In the genomic region with DNA sequence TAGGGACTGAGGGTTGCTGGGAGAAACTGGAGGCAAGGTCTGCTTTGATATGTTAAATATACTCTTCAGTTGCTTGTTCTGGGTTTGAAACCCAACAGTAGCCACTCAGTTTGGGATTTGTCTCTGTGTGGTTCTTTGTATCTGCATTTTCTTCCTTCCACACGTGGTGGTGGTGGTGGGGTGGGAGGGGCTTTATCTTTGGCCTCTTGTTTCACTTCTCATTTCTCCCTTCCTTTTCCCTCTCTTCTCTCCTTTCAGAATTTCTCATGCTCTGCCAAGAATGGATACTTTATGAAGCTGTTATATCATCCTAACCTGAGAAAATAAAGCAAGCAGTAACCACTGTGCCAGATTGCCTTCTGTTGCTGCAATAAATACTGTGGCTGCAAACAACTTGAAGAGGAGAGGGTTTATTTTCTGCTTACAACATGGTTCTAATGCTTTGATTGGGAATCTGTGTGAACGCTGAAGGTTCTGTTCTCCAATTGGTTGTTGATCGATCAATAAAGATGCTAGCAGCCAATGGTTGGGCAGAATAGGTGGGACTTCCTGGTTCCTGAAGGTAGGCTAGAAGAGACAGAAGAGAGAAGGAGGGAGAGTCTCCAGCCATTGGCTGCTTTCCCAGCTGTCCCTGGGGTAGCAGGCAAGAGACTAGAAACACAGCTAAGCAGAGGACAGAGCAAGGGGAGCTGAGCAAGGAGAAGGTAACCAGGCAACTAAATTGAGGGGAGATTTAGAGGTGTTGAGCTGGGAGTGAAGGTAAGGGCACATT, we compare ENCODE assay signal across 8 mouse cellular contexts.
DNase-seq lines count a peak whose midpoint lies in the region; ATAC-seq lines count a peak whose summit lies in the region.

No protein-coding gene starts in this region.

- DNase-seq in ovary, adult 18-20 months (ENCODE audit: low spot score): peak; percentile 45
- DNase-seq in ovary, postnatal 10 days (ENCODE audit: low spot score): no peak
- peak; percentile 42 for DNase-seq in adrenal gland, adult 8-10 months
- DNase-seq in kidney, postnatal 4 days: peak; percentile 43 to 50
- DNase-seq in ovary, postnatal 36 days (ENCODE audit: low spot score): peak; percentile 48
- no peak for DNase-seq in layer of hippocampus, postnatal 14 days (ENCODE audit: low spot score in 2 of 2)
- DNase-seq in frontal cortex, postnatal 14 days (ENCODE audit: low spot score in 2 of 2): no peak

- no peak overlapping the region for H3K9ac ChIP-seq in embryonic facial prominence, embryonic 15.5 days

- peak overlapping the region; percentile 22; the same call in 1 of the 2 replicates for H3K27ac ChIP-seq in embryonic facial prominence, embryonic 15.5 days (replicated peaks)

- no peaks in the 10 kb centered on the region for H3K36me3 ChIP-seq in embryonic facial prominence, embryonic 15.5 days

- H3K4me3 ChIP-seq in embryonic facial prominence, embryonic 15.5 days (replicated peaks): no peak overlapping the region

- H3K27me3 ChIP-seq in embryonic facial prominence, embryonic 15.5 days: no peaks in the 10 kb centered on the region

- H3K4me2 ChIP-seq in embryonic facial prominence, embryonic 15.5 days (replicated peaks): no peak overlapping the region

- no peaks in the 10 kb centered on the region for H3K9me3 ChIP-seq in embryonic facial prominence, embryonic 15.5 days (replicated peaks)

- ATAC-seq in embryonic facial prominence, embryonic 15.5 days (ENCODE audit: insufficient number of reproducible peaks, low FRiP score, low TSS enrichment, low read depth): no peak

- WGBS in embryonic facial prominence, embryonic 15.5 days: 69% methylated on average over 3 of the region's 3 CpGs

- H3K4me1 ChIP-seq in embryonic facial prominence, embryonic 15.5 days: peaks cover 4% of the 10 kb centered on the region; the same call in 1 of the 2 replicates

Comparison
In these comparisons a context has a peak if more than half of its experiments do, and no peak if none do; other contexts are left out.
1. DNase-seq: peak in ovary, adult 18-20 months (single experiment), adrenal gland, adult 8-10 months (single experiment), kidney, postnatal 4 days (2 of 2) and ovary, postnatal 36 days (single experiment); none in ovary, postnatal 10 days (single experiment), layer of hippocampus, postnatal 14 days (0 of 2) and frontal cortex, postnatal 14 days (0 of 2).